Mouse (Mus musculus): ENCODE measurements at regions not wholly inside any gene's neighbourhood (a gene's known extent, or its start where the extent isn't known, plus 50 kb on each side); places are given as distances from the start of the nearest gene placed in this dataset.
"Not testable (repeated sequence)": the region's sequence is repeated elsewhere in the genome, so short reads cannot be mapped to it uniquely, and the experiment has no call there.

DNA sequence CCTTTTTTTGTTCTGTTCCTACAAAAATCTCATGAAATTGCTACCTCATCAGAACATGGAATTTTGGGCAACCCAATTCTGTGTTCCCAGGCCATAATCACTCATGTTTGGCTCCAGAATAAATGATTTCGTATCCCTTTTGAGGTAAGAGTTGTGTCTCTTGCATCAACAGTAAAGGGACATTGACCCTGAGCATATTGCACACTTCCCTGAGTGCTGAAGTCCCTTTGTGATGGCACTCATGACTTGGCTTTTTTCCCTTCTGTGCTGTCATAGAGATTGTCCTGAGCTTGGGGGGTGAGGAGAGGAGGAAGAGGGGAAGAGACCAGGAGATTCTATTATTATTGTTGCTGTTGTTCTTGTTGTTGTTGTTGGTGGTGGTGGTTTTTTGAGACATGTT lies 68.6 kb upstream of the Atp1b1 start:
- Histone ChIP-seq H3K9ac (replicated peaks) (no peak overlapping the region), H3K9me3 (ENCODE audit: control insufficient read depth, low read length) (no peaks in the 10 kb centered on the region), H3K4me3 (ENCODE audit: insufficient read depth in 1 of 2, low read depth in 2 of 2, low read length in 2 of 2) (no peak overlapping the region), H3K4me2 (ENCODE audit: low read depth) (no peak overlapping the region), H3K27me3 (ENCODE audit: control insufficient read depth, insufficient read depth, low read length) (no peaks in the 10 kb centered on the region), H3K27ac (no peak overlapping the region), H3K4me1 (replicated peaks; ENCODE audit: control insufficient read depth in 2 of 2, insufficient read depth in 2 of 2, low read length in 1 of 2) (no peaks in the 10 kb centered on the region), H3K36me3 (replicated peaks; ENCODE audit: control insufficient read depth, insufficient read depth, low read depth) (no peaks in the 10 kb centered on the region)
- 52% methylated on average over 1 of the region's 1 CpGs for WGBS (ENCODE audit: insufficient replicate concordance)
- DNase-seq (ENCODE audit: low read depth in 3 of 3, low spot score in 3 of 3) (no peak), ATAC-seq (ENCODE audit: insufficient read depth) (no peak)
- TF ChIP-seq EP300 (IDR thresholded peaks at IDR 0.05; ENCODE audit: low read depth) = no peak
- no peak for TF ChIP-seq CTCF (IDR thresholded peaks at IDR 0.05; ENCODE audit: low read depth)

DNA sequence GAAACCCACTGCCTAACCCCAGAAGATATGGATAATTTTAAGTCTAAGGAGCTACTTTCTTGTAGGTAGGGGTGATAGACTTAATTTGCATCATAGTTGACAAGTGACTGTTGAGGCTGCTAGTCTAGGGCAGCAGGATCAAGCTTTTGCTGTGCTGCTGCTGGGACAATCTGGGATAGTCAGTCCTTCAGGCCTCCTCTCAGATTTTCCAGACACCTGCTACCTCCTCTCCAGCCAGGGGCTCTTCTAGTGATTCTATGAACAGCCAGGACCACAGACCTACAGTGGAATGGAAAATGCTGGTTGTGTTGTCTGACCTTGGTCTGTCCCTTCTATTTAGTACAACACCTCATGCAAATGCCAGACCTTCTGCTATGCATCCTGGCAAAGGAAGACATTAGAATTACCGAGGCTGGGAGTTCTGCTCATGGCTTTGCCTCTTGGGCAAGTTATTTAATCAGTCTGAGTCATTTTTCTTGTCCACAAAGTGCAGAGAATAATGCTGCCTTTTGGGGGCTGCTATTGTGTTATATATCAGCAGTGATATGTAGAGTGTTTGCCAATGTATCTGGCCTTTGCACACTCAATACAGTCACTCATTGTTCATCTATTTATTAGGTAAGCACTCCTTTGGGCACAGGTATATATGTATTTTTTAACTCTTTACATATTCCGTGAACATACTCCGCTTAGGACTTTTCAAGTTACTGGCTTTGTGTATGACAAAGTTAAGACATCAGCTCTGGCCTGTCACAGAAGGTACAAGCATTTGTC lies 64.4 kb upstream of the Atp1b1 start:
- no peaks in the 10 kb centered on the region for H3K4me1 ChIP-seq (replicated peaks; ENCODE audit: control insufficient read depth in 2 of 2, insufficient read depth in 2 of 2, low read length in 1 of 2)
- H3K4me2 ChIP-seq (ENCODE audit: low read depth) = no peak overlapping the region
- DNase-seq (ENCODE audit: low read depth in 3 of 3, low spot score in 3 of 3) (no peak), ATAC-seq (ENCODE audit: insufficient read depth) (no peak)
- H3K36me3 ChIP-seq (replicated peaks; ENCODE audit: control insufficient read depth, insufficient read depth, low read depth) = no peaks in the 10 kb centered on the region
- H3K9me3 ChIP-seq (ENCODE audit: control insufficient read depth, low read length) = no peaks in the 10 kb centered on the region
- no peak overlapping the region for H3K4me3 ChIP-seq (ENCODE audit: insufficient read depth in 1 of 2, low read depth in 2 of 2, low read length in 2 of 2)
- WGBS (ENCODE audit: insufficient replicate concordance) = 58% methylated on average over 3 of the region's 3 CpGs
- no peak overlapping the region for H3K27ac ChIP-seq
- H3K27me3 ChIP-seq (ENCODE audit: control insufficient read depth, insufficient read depth, low read length) = no peaks in the 10 kb centered on the region
- no peak overlapping the region for H3K9ac ChIP-seq (replicated peaks)
- TF ChIP-seq EP300 (IDR thresholded peaks at IDR 0.05; ENCODE audit: low read depth) (no peak), CTCF (IDR thresholded peaks at IDR 0.05; ENCODE audit: low read depth) (no peak)

DNA sequence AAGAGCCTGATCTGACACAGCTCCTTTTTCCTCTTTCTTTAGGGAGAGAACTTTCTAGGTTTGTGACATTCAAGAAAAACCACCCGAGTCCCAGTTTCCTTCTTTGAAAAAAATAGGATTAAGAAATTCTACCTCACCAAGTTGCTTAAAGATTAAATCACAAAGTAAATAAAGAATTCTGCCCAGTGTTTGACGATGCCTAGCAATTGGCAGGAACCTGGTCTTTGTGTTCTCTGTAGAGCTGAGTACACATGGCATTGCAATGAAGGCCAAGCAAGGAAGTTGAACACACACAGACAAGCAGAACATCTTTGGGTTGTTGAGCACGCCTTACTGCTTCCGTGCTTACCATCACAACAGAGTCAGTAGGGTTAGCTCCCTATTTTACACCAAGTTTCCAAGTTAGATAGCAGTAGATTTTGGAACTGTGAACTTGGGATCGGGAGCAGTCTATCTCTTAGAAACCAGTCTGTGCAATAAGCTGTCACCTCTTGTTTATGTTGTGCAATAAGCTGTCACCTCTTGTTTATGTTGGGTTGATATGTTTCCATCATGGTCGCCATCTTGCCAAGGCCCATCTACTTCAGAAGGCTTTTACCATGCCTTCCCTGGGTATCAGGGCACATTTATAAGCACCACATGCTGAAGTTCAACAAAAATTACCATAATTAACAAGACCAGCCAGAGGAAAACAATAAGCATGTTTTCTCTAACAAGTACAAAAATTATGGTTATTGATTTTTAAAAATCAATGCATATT lies 63.4 kb upstream of the Atp1b1 start:
- H3K9me3 ChIP-seq (ENCODE audit: control insufficient read depth, low read length) = no peaks in the 10 kb centered on the region
- no peaks in the 10 kb centered on the region for H3K36me3 ChIP-seq (replicated peaks; ENCODE audit: control insufficient read depth, insufficient read depth, low read depth)
- ATAC-seq (ENCODE audit: insufficient read depth) (no peak), DNase-seq (ENCODE audit: low read depth in 3 of 3, low spot score in 3 of 3) (no peak)
- H3K27me3 ChIP-seq (ENCODE audit: control insufficient read depth, insufficient read depth, low read length) = no peaks in the 10 kb centered on the region
- H3K4me1 ChIP-seq (replicated peaks; ENCODE audit: control insufficient read depth in 2 of 2, insufficient read depth in 2 of 2, low read length in 1 of 2) = no peaks in the 10 kb centered on the region
- no peak overlapping the region for H3K9ac ChIP-seq (replicated peaks)
- 54% methylated on average over 6 of the region's 6 CpGs for WGBS (ENCODE audit: insufficient replicate concordance)
- H3K4me2 ChIP-seq (ENCODE audit: low read depth) = no peak overlapping the region
- no peak overlapping the region for H3K4me3 ChIP-seq (ENCODE audit: insufficient read depth in 1 of 2, low read depth in 2 of 2, low read length in 2 of 2)
- TF ChIP-seq EP300 (IDR thresholded peaks at IDR 0.05; ENCODE audit: low read depth) = no peak
- no peak for TF ChIP-seq CTCF (IDR thresholded peaks at IDR 0.05; ENCODE audit: low read depth)
- H3K27ac ChIP-seq = no peak overlapping the region

DNA sequence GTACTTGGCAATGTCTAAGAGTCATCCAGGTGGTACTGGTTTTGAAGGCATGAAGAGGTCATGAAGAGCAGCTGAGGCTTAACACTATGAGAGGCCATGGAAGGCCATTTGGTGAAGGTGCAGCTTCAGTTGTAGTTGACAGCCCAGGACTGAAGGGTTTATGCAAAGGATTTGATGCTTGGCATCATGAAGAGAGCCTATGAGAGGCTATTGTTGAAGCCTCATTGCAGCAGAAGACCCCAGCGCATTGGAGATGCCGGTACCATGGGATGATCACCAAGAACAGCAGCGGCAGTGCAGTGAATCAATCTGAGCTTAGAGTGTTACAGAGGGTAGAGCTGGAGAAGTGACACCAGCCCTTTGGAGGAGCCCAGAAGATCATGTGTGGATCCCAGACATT lies 60.7 kb upstream of the Atp1b1 start:
- H3K9ac ChIP-seq (replicated peaks) = no peak overlapping the region
- no peak for TF ChIP-seq EP300 (IDR thresholded peaks at IDR 0.05; ENCODE audit: low read depth)
- no peak for TF ChIP-seq CTCF (IDR thresholded peaks at IDR 0.05; ENCODE audit: low read depth)

DNA sequence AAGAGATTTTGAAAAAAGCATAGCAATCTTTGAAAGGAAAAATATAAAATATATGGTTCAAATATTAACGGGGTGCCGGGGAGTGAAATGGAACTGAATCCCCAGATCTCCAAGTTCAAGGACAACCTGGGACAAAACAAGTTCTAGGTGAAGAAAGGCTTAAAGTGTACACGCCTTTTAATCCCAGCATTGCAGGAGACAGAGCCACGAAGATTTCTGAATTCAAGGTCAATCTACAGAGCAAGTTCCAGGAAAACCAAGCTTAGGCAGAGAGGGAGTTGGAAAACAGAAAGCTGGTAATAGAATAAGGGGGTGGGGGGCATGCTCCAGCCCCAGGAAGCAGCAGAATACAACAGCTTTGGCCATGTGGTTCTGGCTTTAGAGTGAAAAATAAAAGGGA lies 60.2 kb upstream of the Atp1b1 start:
- no peak overlapping the region for H3K4me2 ChIP-seq (ENCODE audit: low read depth)
- TF ChIP-seq CTCF (IDR thresholded peaks at IDR 0.05; ENCODE audit: low read depth) (no peak), EP300 (IDR thresholded peaks at IDR 0.05; ENCODE audit: low read depth) (no peak)
- H3K9me3 ChIP-seq (ENCODE audit: control insufficient read depth, low read length) = no peaks in the 10 kb centered on the region
- ATAC-seq (ENCODE audit: insufficient read depth) (no peak), DNase-seq (ENCODE audit: low read depth in 3 of 3, low spot score in 3 of 3) (no peak)
- no peak overlapping the region for H3K4me3 ChIP-seq (ENCODE audit: insufficient read depth in 1 of 2, low read depth in 2 of 2, low read length in 2 of 2)
- H3K27ac ChIP-seq = no peak overlapping the region
- H3K36me3 ChIP-seq (replicated peaks; ENCODE audit: control insufficient read depth, insufficient read depth, low read depth) = no peaks in the 10 kb centered on the region
- H3K27me3 ChIP-seq (ENCODE audit: control insufficient read depth, insufficient read depth, low read length) = no peaks in the 10 kb centered on the region
- H3K9ac ChIP-seq (replicated peaks) = no peak overlapping the region
- no peaks in the 10 kb centered on the region for H3K4me1 ChIP-seq (replicated peaks; ENCODE audit: control insufficient read depth in 2 of 2, insufficient read depth in 2 of 2, low read length in 1 of 2)
- WGBS (ENCODE audit: insufficient replicate concordance) = 58% methylated on average over 4 of the region's 4 CpGs

More for the DNA sequence above, 60.7 kb upstream of the Atp1b1 start:
- no peak overlapping the region for H3K4me2 ChIP-seq (ENCODE audit: low read depth)
- no peak overlapping the region for H3K27ac ChIP-seq
- H3K36me3 ChIP-seq (replicated peaks; ENCODE audit: control insufficient read depth, insufficient read depth, low read depth) = no peaks in the 10 kb centered on the region
- no peaks in the 10 kb centered on the region for H3K27me3 ChIP-seq (ENCODE audit: control insufficient read depth, insufficient read depth, low read length)
- no peak for DNase-seq (ENCODE audit: low read depth in 3 of 3, low spot score in 3 of 3)
- ATAC-seq (ENCODE audit: insufficient read depth) = no peak
- no peaks in the 10 kb centered on the region for H3K4me1 ChIP-seq (replicated peaks; ENCODE audit: control insufficient read depth in 2 of 2, insufficient read depth in 2 of 2, low read length in 1 of 2)
- 69% methylated on average over 3 of the region's 3 CpGs for WGBS (ENCODE audit: insufficient replicate concordance)
- H3K9me3 ChIP-seq (ENCODE audit: control insufficient read depth, low read length) = no peaks in the 10 kb centered on the region
- no peak overlapping the region for H3K4me3 ChIP-seq (ENCODE audit: insufficient read depth in 1 of 2, low read depth in 2 of 2, low read length in 2 of 2)

DNA sequence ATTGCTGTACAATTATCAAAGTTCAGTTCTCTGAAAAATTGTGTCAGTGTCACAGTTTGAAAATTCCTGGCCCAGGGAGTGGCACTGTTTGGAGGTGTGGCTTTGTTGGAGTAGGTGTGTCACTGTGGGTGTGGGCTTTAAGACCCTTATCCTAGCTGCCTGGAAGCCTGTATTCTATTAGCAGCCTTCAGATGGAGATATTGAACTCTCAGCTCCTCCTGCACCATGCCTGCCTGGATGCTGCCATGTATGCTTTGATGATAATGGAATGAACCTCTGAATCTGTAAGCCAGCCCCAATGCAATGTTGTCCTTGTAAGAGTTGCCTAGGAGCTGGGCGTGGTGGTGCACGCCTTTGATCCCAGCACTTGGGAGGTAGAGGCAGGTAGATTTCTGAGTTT lies 59.2 kb upstream of the Atp1b1 start:
- not testable (repeated sequence) for H3K27me3 ChIP-seq (ENCODE audit: control insufficient read depth, insufficient read depth, low read length); DNase-seq (ENCODE audit: low read depth in 3 of 3, low spot score in 3 of 3); H3K9me3 ChIP-seq (ENCODE audit: control insufficient read depth, low read length); H3K4me1 ChIP-seq (replicated peaks; ENCODE audit: control insufficient read depth in 2 of 2, insufficient read depth in 2 of 2, low read length in 1 of 2); H3K36me3 ChIP-seq (replicated peaks; ENCODE audit: control insufficient read depth, insufficient read depth, low read depth); ATAC-seq (ENCODE audit: insufficient read depth); H3K9ac ChIP-seq (replicated peaks); H3K27ac ChIP-seq; H3K4me3 ChIP-seq (ENCODE audit: insufficient read depth in 1 of 2, low read depth in 2 of 2, low read length in 2 of 2); H3K4me2 ChIP-seq (ENCODE audit: low read depth)
- 77% methylated on average over 2 of the region's 2 CpGs for WGBS (ENCODE audit: insufficient replicate concordance)
